Mouse (Mus musculus) forebrain, embryonic 16.5 days (tissue): ENCODE data around the gene Grin2b. TPM values are rescaled to one million over a fixed set of nuclear protein-coding genes. Genes with fewer than 3 reads are reported as not detected.

Experiments
- ATAC-seq: fragments of 200-750 bp; cut with Nextera tagmentation; 2 replicates; pipeline ENCODE4 v1.8.0; 2017; ENCODE audit warnings: mild to moderate bottlenecking, moderate library complexity
- H3K27ac ChIP-seq: fragments of 300-500 bp; sonication (generic); 2 replicates; pipeline ENCODE4 v1.5.1; 2014; ENCODE audit warnings: low read length, control low read depth
- H3K27me3 ChIP-seq: fragments of 300-500 bp; sonication (generic); replicated peaks from 2 replicates; pipeline ENCODE4 v1.6.1; 2014; ENCODE audit warnings: low read length; ENCODE audit not compliant: control insufficient read depth, insufficient read depth
- H3K36me3 ChIP-seq: fragments of 300-500 bp; sonication (generic); 2 replicates; pipeline ENCODE4 v1.6.1; 2014; ENCODE audit not compliant: control insufficient read depth, insufficient read depth
- H3K4me1 ChIP-seq: fragments of 300-500 bp; sonication (generic); replicated peaks from 2 replicates; pipeline ENCODE4 v1.6.1; 2014; ENCODE audit warnings: low read length; ENCODE audit not compliant: control insufficient read depth, insufficient read depth
- H3K4me2 ChIP-seq: fragments of 300-500 bp; sonication (generic); 2 replicates; pipeline ENCODE4 v1.6.1; 2014; ENCODE audit warnings: mild to moderate bottlenecking, low read length, control low read depth
- H3K4me3 ChIP-seq: fragments of 300-500 bp; sonication (generic); replicated peaks from 2 replicates; pipeline ENCODE4 v1.5.1; 2014; ENCODE audit warnings: mild to moderate bottlenecking, low read length, control low read depth
- H3K9ac ChIP-seq: fragments of 300-500 bp; sonication (generic); replicated peaks from 2 replicates; pipeline ENCODE4 v1.6.1; 2014; ENCODE audit warnings: low read depth, low read length, control low read depth
- H3K9me3 ChIP-seq: fragments of 300-500 bp; sonication (generic); 2 replicates; pipeline ENCODE4 v1.6.1; 2016; ENCODE audit warnings: low read length; ENCODE audit not compliant: control insufficient read depth
- WGBS: fragments of 180-500 bp; shearing (Covaris S2); extraction: QIAGEN DNeasy Blood & Tissue Kit; methylation state at CpG from one replicate; pipeline ENCODE4 v1.1.7; 2014; 5-methylcytosine and 5-hydroxymethylcytosine counted together
- polyA plus RNA-seq: library from polyadenylated mRNA; unstranded; fragments of >200 nt; fragmentation: Nextera tagmentation; extraction: Ambion mirVana; gene quantifications from 2 replicates; pipeline ENCODE4 v1.2.1, GENCODE M21; 2015

The Grin2b gene
- polyA plus RNA-seq, 1 experiment from 2014 or later = 114 TPM

- Histone ChIP-seq H3K9ac (no peak overlapping the region), H3K36me3 (no peaks in the 10 kb centered on the region), H3K9me3 (no peaks in the 10 kb centered on the region), H3K4me1 (peaks cover 5% of the 10 kb centered on the region), H3K4me2 (no peak overlapping the region), H3K4me3 (no peak overlapping the region), H3K27me3 (no peaks in the 10 kb centered on the region), H3K27ac (no peak overlapping the region)
- 66% methylated on average over 4 of the region's 4 CpGs for WGBS
- ATAC-seq = peak; percentile 40; the same call in 1 of the 2 replicates
Measured at GRCm38 (mm10) chr6:136029235-136029939, 143.9 kb downstream of the Grin2b start.

GRCm38 (mm10) chr6:136026936-136027335, 146.4 kb downstream of the Grin2b start:
- H3K36me3 ChIP-seq = no peaks in the 10 kb centered on the region
- no peak overlapping the region for H3K27ac ChIP-seq
- H3K9ac ChIP-seq = no peak overlapping the region
- no peak overlapping the region for H3K4me2 ChIP-seq
- H3K27me3 ChIP-seq = no peaks in the 10 kb centered on the region
- no peak overlapping the region for H3K4me3 ChIP-seq
- WGBS = 93% methylated on average over 6 of the region's 6 CpGs
- H3K9me3 ChIP-seq = no peaks in the 10 kb centered on the region
- ATAC-seq = no peak
- peaks cover 5% of the 10 kb centered on the region for H3K4me1 ChIP-seq

DNA sequence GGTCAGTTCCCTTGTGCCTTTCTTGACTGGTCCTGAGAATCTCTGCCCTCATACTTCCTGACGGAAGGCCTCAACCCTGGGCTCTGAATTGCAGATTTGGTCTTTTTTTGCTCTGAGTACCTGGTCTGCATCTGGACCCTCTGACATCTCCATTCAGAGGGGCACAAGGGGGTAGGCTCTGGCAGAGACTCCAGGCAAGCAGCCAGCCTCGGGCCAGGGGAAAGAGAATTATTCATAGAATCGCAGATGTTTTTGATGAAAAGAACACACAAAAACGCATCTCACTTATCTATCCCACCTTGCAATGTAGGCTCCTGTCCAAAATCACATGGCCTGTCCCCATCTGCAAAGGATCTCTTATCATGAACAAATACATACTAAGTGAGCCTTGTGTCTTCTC, 147.5 kb downstream of the Grin2b start:
- no peak for ATAC-seq
- Histone ChIP-seq H3K9ac (no peak overlapping the region), H3K27me3 (no peaks in the 10 kb centered on the region), H3K4me2 (no peak overlapping the region), H3K4me3 (no peak overlapping the region), H3K36me3 (no peaks in the 10 kb centered on the region), H3K9me3 (no peaks in the 10 kb centered on the region), H3K4me1 (peaks cover 5% of the 10 kb centered on the region), H3K27ac (no peak overlapping the region)
- WGBS = 63% methylated on average over 4 of the region's 4 CpGs

- ATAC-seq = no peak
- 84% methylated on average over 3 of the region's 3 CpGs for WGBS
Measured at GRCm38 (mm10) chr6:136020460-136020859, 152.9 kb downstream of the Grin2b start.

DNA sequence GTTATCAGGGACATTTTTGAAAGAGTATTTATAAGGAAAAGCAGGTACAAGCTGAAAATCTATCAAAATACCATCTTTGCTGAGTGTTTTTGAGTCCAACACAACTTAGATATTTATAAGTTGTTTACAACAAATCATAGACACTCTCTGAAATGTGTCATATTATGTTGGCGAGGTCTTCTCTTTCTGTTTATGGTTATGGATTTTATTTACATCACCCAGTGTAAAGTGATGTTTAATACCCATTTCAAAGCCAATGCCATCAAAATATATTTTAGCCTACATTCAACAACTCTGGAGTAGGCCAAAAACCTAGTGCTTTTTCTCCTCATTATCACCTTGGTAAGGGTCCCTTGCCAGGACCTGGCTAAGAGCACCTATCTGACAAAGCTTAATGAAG, 154.3 kb downstream of the Grin2b start:
- Histone ChIP-seq H3K4me2 (no peak overlapping the region), H3K4me1 (no peaks in the 10 kb centered on the region), H3K36me3 (no peaks in the 10 kb centered on the region), H3K27me3 (no peaks in the 10 kb centered on the region), H3K9me3 (no peaks in the 10 kb centered on the region), H3K27ac (no peak overlapping the region), H3K9ac (no peak overlapping the region), H3K4me3 (no peak overlapping the region)
- 90% methylated on average over 1 of the region's 1 CpGs for WGBS
- ATAC-seq = no peak

More at GRCm38 (mm10) chr6:136020460-136020859, 152.9 kb downstream of the Grin2b start:
- H3K9me3 ChIP-seq = no peaks in the 10 kb centered on the region
- H3K27me3 ChIP-seq = no peaks in the 10 kb centered on the region
- no peak overlapping the region for H3K4me3 ChIP-seq
- H3K4me1 ChIP-seq = no peaks in the 10 kb centered on the region
- no peak overlapping the region for H3K9ac ChIP-seq
- no peak overlapping the region for H3K27ac ChIP-seq
- no peak overlapping the region for H3K4me2 ChIP-seq
- no peaks in the 10 kb centered on the region for H3K36me3 ChIP-seq

- no peak overlapping the region for H3K27ac ChIP-seq
- H3K36me3 ChIP-seq = no peaks in the 10 kb centered on the region
- H3K9ac ChIP-seq = no peak overlapping the region
- H3K4me2 ChIP-seq = no peak overlapping the region
- no peaks in the 10 kb centered on the region for H3K27me3 ChIP-seq
- H3K4me1 ChIP-seq = peaks cover 20% of the 10 kb centered on the region
- no peak for ATAC-seq
- WGBS = 94% methylated on average over 12 of the region's 12 CpGs
- no peak overlapping the region for H3K4me3 ChIP-seq
- no peaks in the 10 kb centered on the region for H3K9me3 ChIP-seq
Measured at GRCm38 (mm10) chr6:136013556-136014380, 159.5 kb downstream of the Grin2b start.

- H3K36me3 ChIP-seq = no peaks in the 10 kb centered on the region
- no peak overlapping the region for H3K4me3 ChIP-seq
- no peaks in the 10 kb centered on the region for H3K9me3 ChIP-seq
- H3K4me1 ChIP-seq = peaks cover 20% of the 10 kb centered on the region
- no peaks in the 10 kb centered on the region for H3K27me3 ChIP-seq
- H3K4me2 ChIP-seq = no peak overlapping the region
- ATAC-seq = no peak
- no peak overlapping the region for H3K27ac ChIP-seq
- 96% methylated on average over 4 of the region's 4 CpGs for whole genome bisulfite sequencing
- no peak overlapping the region for H3K9ac ChIP-seq
Measured at GRCm38 (mm10) chr6:136011533-136011932, 161.8 kb downstream of the Grin2b start.

DNA sequence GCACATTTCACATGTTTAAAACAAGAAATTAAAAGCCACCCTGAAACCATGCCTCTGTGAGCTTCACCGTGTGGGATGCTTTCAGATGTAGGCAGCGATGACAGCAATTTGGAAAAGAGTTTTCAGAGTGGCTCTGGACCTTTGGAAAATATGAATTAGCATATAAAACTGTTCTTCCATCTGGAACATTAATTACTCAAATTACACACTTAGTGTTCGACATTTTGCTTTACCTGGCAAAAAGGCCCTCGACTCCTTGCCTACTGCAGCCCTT, 162.3 kb downstream of the Grin2b start:
- Histone ChIP-seq H3K4me1 (peaks cover 20% of the 10 kb centered on the region), H3K9me3 (no peaks in the 10 kb centered on the region), H3K36me3 (no peaks in the 10 kb centered on the region), H3K4me3 (no peak overlapping the region), H3K27ac (no peak overlapping the region), H3K9ac (no peak overlapping the region), H3K27me3 (no peaks in the 10 kb centered on the region), H3K4me2 (no peak overlapping the region)
- 62% methylated on average over 4 of the region's 4 CpGs for WGBS
- ATAC-seq = no peak

DNA sequence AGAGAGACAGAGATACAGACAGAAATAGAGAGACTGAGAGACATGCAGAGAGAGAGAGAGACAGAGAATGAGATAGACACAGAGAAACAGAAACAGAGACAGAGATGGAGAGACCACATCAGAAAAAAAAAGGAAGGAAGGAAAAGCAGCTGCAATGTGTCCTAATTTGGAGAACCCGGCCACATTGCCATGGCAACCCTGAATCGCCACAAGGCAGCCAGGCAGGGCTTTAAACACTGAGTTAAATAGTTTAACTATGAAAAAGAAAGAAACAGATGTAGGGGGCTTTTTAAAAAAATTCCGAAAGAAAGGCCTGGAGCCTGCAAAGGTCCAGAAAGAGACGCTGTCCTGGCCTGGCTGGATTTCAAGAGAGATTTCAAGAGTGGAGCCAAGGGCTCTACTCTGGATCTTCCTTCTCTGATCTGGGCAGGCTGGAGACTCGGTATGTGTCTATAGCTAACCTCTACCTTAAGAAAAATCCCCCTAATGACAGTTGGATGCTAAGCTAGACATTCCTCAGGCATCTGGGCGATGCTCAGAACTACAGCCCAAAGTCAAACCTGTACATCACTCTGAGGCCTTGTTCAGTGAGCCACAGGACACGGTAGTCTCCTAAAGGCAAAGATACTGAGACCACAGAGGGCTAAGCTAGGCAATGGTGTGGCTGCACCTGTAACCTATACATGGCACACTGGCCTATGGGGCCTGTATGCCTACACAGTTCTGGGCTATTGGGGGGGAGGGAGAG, 162.8 kb downstream of the Grin2b start:
- ATAC-seq = peak; percentile 64
- H3K9ac ChIP-seq = no peak overlapping the region
- H3K36me3 ChIP-seq = no peaks in the 10 kb centered on the region
- H3K4me1 ChIP-seq = peaks cover 20% of the 10 kb centered on the region
- no peak overlapping the region for H3K4me2 ChIP-seq
- H3K27ac ChIP-seq = no peak overlapping the region
- no peak overlapping the region for H3K4me3 ChIP-seq
- WGBS = 19% methylated on average over 7 of the region's 7 CpGs
- H3K27me3 ChIP-seq = no peaks in the 10 kb centered on the region
- no peaks in the 10 kb centered on the region for H3K9me3 ChIP-seq
